Mouse (Mus musculus) liver, embryonic 11.5 days (tissue): Measurements from ENCODE around the gene Vangl2. TPM values are rescaled to one million over a fixed set of nuclear protein-coding genes. Genes with fewer than 3 reads are reported as not detected.

Experiments
- ATAC-seq: fragments of 200-750 bp; cut with Nextera tagmentation; replicated peaks from 2 replicates; pipeline ENCODE4 v1.8.0; 2017; ENCODE audit warnings: moderate number of reproducible peaks, mild to moderate bottlenecking, moderate TSS enrichment, moderate library complexity; ENCODE audit not compliant: low FRiP score
- DNase-seq: peaks from one replicate; pipeline ENCODE4 v3.0.0-alpha.2; 2017; ENCODE audit warnings: low spot score
- H3K27ac ChIP-seq: fragments of 300-500 bp; sonication (generic); 2 replicates; pipeline ENCODE4 v1.5.1; 2014; ENCODE audit warnings: mild to moderate bottlenecking, low read depth, low read length, control low read depth
- H3K27me3 ChIP-seq: fragments of 300-500 bp; sonication (generic); replicated peaks from 2 replicates; pipeline ENCODE4 v1.6.1; 2014; ENCODE audit warnings: low read length, mixed read lengths; ENCODE audit not compliant: control insufficient read depth, insufficient read depth
- H3K36me3 ChIP-seq: fragments of 300-500 bp; sonication (generic); 2 replicates; pipeline ENCODE4 v1.6.1; 2014; ENCODE audit warnings: mild to moderate bottlenecking, low read length, moderate library complexity, mixed read lengths; ENCODE audit not compliant: control insufficient read depth, insufficient read depth
- H3K4me1 ChIP-seq: fragments of 300-500 bp; sonication (generic); replicated peaks from 2 replicates; pipeline ENCODE4 v1.6.1; 2014; ENCODE audit warnings: low read length, mixed read lengths; ENCODE audit not compliant: control insufficient read depth, insufficient read depth
- H3K4me2 ChIP-seq: fragments of 300-500 bp; sonication (generic); 2 replicates; pipeline ENCODE4 v1.6.1; 2014; ENCODE audit warnings: mild to moderate bottlenecking, control low read depth, moderate library complexity
- H3K4me3 ChIP-seq: fragments of 300-500 bp; sonication (generic); 2 replicates; pipeline ENCODE4 v1.5.1; 2014; ENCODE audit warnings: low read depth, low read length, control low read depth
- H3K9ac ChIP-seq: fragments of 300-500 bp; sonication (generic); 2 replicates; pipeline ENCODE4 v1.6.1; 2014; ENCODE audit warnings: low read depth, low read length, control low read depth
- H3K9me3 ChIP-seq: fragments of 300-500 bp; sonication (generic); 2 replicates; pipeline ENCODE4 v1.6.1; 2016; ENCODE audit warnings: low read length, inconsistent platforms, mixed read lengths; ENCODE audit not compliant: control insufficient read depth
- WGBS: fragments of 180-500 bp; shearing (Covaris S2); extraction: QIAGEN DNeasy Blood & Tissue Kit; methylation state at CpG from one replicate; pipeline ENCODE4 v1.1.7; 2014; 5-methylcytosine and 5-hydroxymethylcytosine counted together
- polyA plus RNA-seq: library from polyadenylated mRNA; unstranded; fragments of >200 nt; fragmentation: Nextera tagmentation; extraction: Ambion mirVana; gene quantifications from 2 replicates; pipeline ENCODE4 v1.2.1, GENCODE M21; 2014

The Vangl2 gene
- polyA plus RNA-seq, 1 experiment from 2014 or later = 5.4 TPM

GRCm38 (mm10) chr1:172049131-172049782, 21.0 kb upstream of the Vangl2 start:
- H3K9ac ChIP-seq = no peak overlapping the region
- H3K4me2 ChIP-seq = no peak overlapping the region
- peaks cover 25% of the 10 kb centered on the region for H3K27me3 ChIP-seq
- H3K4me3 ChIP-seq = no peak overlapping the region
- DNase-seq (no peak), ATAC-seq (no peak)
- H3K27ac ChIP-seq = no peak overlapping the region
- no peaks in the 10 kb centered on the region for H3K9me3 ChIP-seq
- no peaks in the 10 kb centered on the region for H3K36me3 ChIP-seq
- peaks cover 3% of the 10 kb centered on the region; the same call in 1 of the 2 replicates for H3K4me1 ChIP-seq
- 42% methylated on average over 13 of the region's 13 CpGs for WGBS

- Histone ChIP-seq H3K4me2 (peak overlapping the region; percentile 39), H3K4me3 (0 out of 2 replicates have a peak overlapping the region, but pooled peaks have one; percentile 17), H3K27ac (no peak overlapping the region), H3K9ac (no peak overlapping the region), H3K4me1 (no peaks in the 10 kb centered on the region), H3K9me3 (no peaks in the 10 kb centered on the region), H3K27me3 (peaks cover 16% of the 10 kb centered on the region), H3K36me3 (no peaks in the 10 kb centered on the region)
- no peak for DNase-seq
- ATAC-seq = 0 out of 2 replicates have a peak, but pooled peaks have one; percentile 24
- 30% methylated on average over 6 of the region's 6 CpGs for WGBS
Measured at GRCm38 (mm10) chr1:172048241-172048734, 20.0 kb upstream of the Vangl2 start.

GRCm38 (mm10) chr1:172046938-172047337, 18.7 kb upstream of the Vangl2 start:
- 0 out of 2 replicates have a peak, but pooled peaks have one; percentile 46 for ATAC-seq
- no peaks in the 10 kb centered on the region for H3K4me1 ChIP-seq

GRCm38 (mm10) chr1:172046410-172046809, 18.2 kb upstream of the Vangl2 start:
- H3K4me1 ChIP-seq = no peaks in the 10 kb centered on the region
- no peak for DNase-seq
- no peak overlapping the region for H3K4me2 ChIP-seq
- H3K4me3 ChIP-seq = no peak overlapping the region
- H3K27ac ChIP-seq = no peak overlapping the region
- no peaks in the 10 kb centered on the region for H3K9me3 ChIP-seq
- no peak overlapping the region for H3K9ac ChIP-seq
- WGBS = 63% methylated on average over 8 of the region's 8 CpGs
- no peak for ATAC-seq
- H3K27me3 ChIP-seq = no peaks in the 10 kb centered on the region; the same call in none of the 2 replicates
- no peaks in the 10 kb centered on the region for H3K36me3 ChIP-seq

More at GRCm38 (mm10) chr1:172046938-172047337, 18.7 kb upstream of the Vangl2 start:
- Histone ChIP-seq H3K36me3 (no peaks in the 10 kb centered on the region), H3K4me3 (no peak overlapping the region), H3K9ac (no peak overlapping the region), H3K27me3 (peaks cover 3% of the 10 kb centered on the region), H3K9me3 (no peaks in the 10 kb centered on the region), H3K4me2 (no peak overlapping the region; the same call in 1 of the 2 replicates), H3K27ac (no peak overlapping the region)
- DNase-seq = peak; percentile 75
- WGBS = 15% methylated on average over 5 of the region's 5 CpGs

- Histone ChIP-seq H3K9me3 (no peaks in the 10 kb centered on the region), H3K4me1 (peaks cover 13% of the 10 kb centered on the region), H3K9ac (no peak overlapping the region), H3K4me3 (no peak overlapping the region), H3K27ac (no peak overlapping the region), H3K27me3 (no peaks in the 10 kb centered on the region), H3K36me3 (no peaks in the 10 kb centered on the region), H3K4me2 (no peak overlapping the region)
- 72% methylated on average over 2 of the region's 2 CpGs for WGBS
- ATAC-seq (no peak), DNase-seq (no peak)
Measured at GRCm38 (mm10) chr1:172029914-172030313, 1.7 kb upstream of the Vangl2 start.

GRCm38 (mm10) chr1:172027809-172028102, 488 bp downstream of the Vangl2 start:
- no peaks in the 10 kb centered on the region for H3K9me3 ChIP-seq
- WGBS = 36% methylated on average over 10 of the region's 10 CpGs
- no peak overlapping the region for H3K27ac ChIP-seq
- DNase-seq (no peak), ATAC-seq (no peak)
- H3K4me2 ChIP-seq = peak overlapping the region; percentile 91
- H3K4me3 ChIP-seq = peak overlapping the region; percentile 74
- H3K4me1 ChIP-seq = peaks cover 13% of the 10 kb centered on the region
- no peaks in the 10 kb centered on the region for H3K27me3 ChIP-seq
- no peaks in the 10 kb centered on the region for H3K36me3 ChIP-seq
- peak overlapping the region; percentile 69; the same call in 1 of the 2 replicates for H3K9ac ChIP-seq

GRCm38 (mm10) chr1:172027010-172027808, 1.0 kb downstream of the Vangl2 start:
- DNase-seq (peak; percentile 93), ATAC-seq (peak; percentile 86)
- Histone ChIP-seq H3K36me3 (no peaks in the 10 kb centered on the region), H3K4me2 (peak overlapping the region; percentile 91), H3K9ac (peak overlapping the region; percentile 76), H3K4me3 (peak overlapping the region; percentile 74), H3K9me3 (no peaks in the 10 kb centered on the region), H3K27ac (peak overlapping the region; percentile 68; the same call in 1 of the 2 replicates), H3K27me3 (no peaks in the 10 kb centered on the region), H3K4me1 (peaks cover 13% of the 10 kb centered on the region)
- 2% methylated on average over 46 of the region's 54 CpGs for WGBS

GRCm38 (mm10) chr1:172026201-172026901, 1.9 kb downstream of the Vangl2 start:
- no peaks in the 10 kb centered on the region for H3K36me3 ChIP-seq
- no peaks in the 10 kb centered on the region for H3K27me3 ChIP-seq
- DNase-seq = no peak
- H3K9me3 ChIP-seq = no peaks in the 10 kb centered on the region
- H3K9ac ChIP-seq = peak overlapping the region; percentile 76
- H3K4me3 ChIP-seq = peak overlapping the region; percentile 74
- WGBS = 9% methylated on average over 23 of the region's 23 CpGs
- H3K4me1 ChIP-seq = peaks cover 13% of the 10 kb centered on the region
- peak; percentile 39 for ATAC-seq
- H3K4me2 ChIP-seq = peak overlapping the region; percentile 91
- H3K27ac ChIP-seq = peak overlapping the region; percentile 68; the same call in 1 of the 2 replicates
